Mouse (Mus musculus) midbrain, embryonic 13.5 days (tissue): ENCODE measurements around the gene Ube2j1. TPM values are rescaled to one million over a fixed set of nuclear protein-coding genes. Genes with fewer than 3 reads are reported as not detected.

Experiments used
- ATAC-seq: fragments of 200-750 bp; cut with Nextera tagmentation; 2 replicates; pipeline ENCODE4 v1.8.0; 2017; ENCODE audit warnings: mild to moderate bottlenecking, moderate TSS enrichment, moderate library complexity
- H3K27ac ChIP-seq: fragments of 300-500 bp; sonication (generic); 2 replicates; pipeline ENCODE4 v1.5.1; 2015; ENCODE audit warnings: inconsistent platforms, mild to moderate bottlenecking, moderate library complexity
- H3K27me3 ChIP-seq: fragments of 300-500 bp; sonication (generic); 2 replicates; pipeline ENCODE4 v1.6.1; 2015; ENCODE audit warnings: mild to moderate bottlenecking, inconsistent platforms
- H3K36me3 ChIP-seq: fragments of 300-500 bp; sonication (generic); 2 replicates; pipeline ENCODE4 v1.6.1; 2015; ENCODE audit warnings: mild to moderate bottlenecking, inconsistent platforms
- H3K4me1 ChIP-seq: fragments of 300-500 bp; sonication (generic); replicated peaks from 2 replicates; pipeline ENCODE4 v1.6.1; 2015; ENCODE audit warnings: inconsistent platforms
- H3K4me2 ChIP-seq: fragments of 300-500 bp; sonication (generic); replicated peaks from 2 replicates; pipeline ENCODE4 v1.6.1; 2015; ENCODE audit warnings: moderate library complexity, mild to moderate bottlenecking, inconsistent platforms
- H3K4me3 ChIP-seq: fragments of 300-500 bp; sonication (generic); replicated peaks from 2 replicates; pipeline ENCODE4 v1.5.1; 2015; ENCODE audit warnings: mild to moderate bottlenecking, inconsistent platforms
- H3K9ac ChIP-seq: fragments of 300-500 bp; sonication (generic); replicated peaks from 2 replicates; pipeline ENCODE4 v1.6.1; 2015; ENCODE audit warnings: mild to moderate bottlenecking, inconsistent platforms
- H3K9me3 ChIP-seq: fragments of 300-500 bp; sonication (generic); 2 replicates; pipeline ENCODE4 v1.6.1; 2016; ENCODE audit warnings: mild to moderate bottlenecking, inconsistent platforms
- WGBS: fragments of 180-500 bp; shearing (Covaris S2); methylation state at CpG from one replicate; pipeline ENCODE4 v1.1.7; 2015; 5-methylcytosine and 5-hydroxymethylcytosine counted together
- polyA plus RNA-seq: library from polyadenylated mRNA; unstranded; fragments of >200 nt; fragmentation: Nextera tagmentation; extraction: Ambion mirVana; gene quantifications from 2 replicates; pipeline ENCODE4 v1.2.1, GENCODE M21; 2015

Gene Ube2j1
- polyA plus RNA-seq, 1 experiment from 2014 or later, result 51.1 TPM

- peaks cover 16% of the 10 kb centered on the region for H3K4me1 ChIP-seq
- H3K27ac ChIP-seq, result no peak overlapping the region
- ATAC-seq, result no peak
- no peak overlapping the region for H3K4me3 ChIP-seq
- no peak overlapping the region for H3K9ac ChIP-seq
- H3K27me3 ChIP-seq, result no peaks in the 10 kb centered on the region
- no peaks in the 10 kb centered on the region for H3K36me3 ChIP-seq
- 84% methylated on average over 11 of the region's 11 CpGs for WGBS
- H3K4me2 ChIP-seq, result no peak overlapping the region
- no peaks in the 10 kb centered on the region for H3K9me3 ChIP-seq
These were observed 45.9 kb downstream of the Ube2j1 start for GRCm38 (mm10) chr4:33077161-33077560.

- Histone ChIP-seq H3K4me1 (peaks cover 12% of the 10 kb centered on the region), H3K27ac (no peak overlapping the region), H3K4me3 (no peak overlapping the region), H3K27me3 (no peaks in the 10 kb centered on the region), H3K36me3 (no peaks in the 10 kb centered on the region), H3K9ac (no peak overlapping the region), H3K9me3 (no peaks in the 10 kb centered on the region), H3K4me2 (no peak overlapping the region)
- 57% methylated on average over 8 of the region's 8 CpGs for WGBS
- no peak for ATAC-seq
These were observed 46.5 kb downstream of the Ube2j1 start for GRCm38 (mm10) chr4:33077724-33078123.

GRCm38 (mm10) chr4:33078492-33078891 is 47.3 kb downstream of the Ube2j1 start:
- Histone ChIP-seq H3K9ac (no peak overlapping the region), H3K36me3 (no peaks in the 10 kb centered on the region), H3K9me3 (no peaks in the 10 kb centered on the region), H3K4me3 (no peak overlapping the region), H3K27me3 (no peaks in the 10 kb centered on the region), H3K4me2 (no peak overlapping the region), H3K27ac (no peak overlapping the region), H3K4me1 (0 out of 2 replicates have a peak, but pooled peaks cover 5% of the 10 kb centered on the region)
- WGBS, result 92% methylated on average over 3 of the region's 3 CpGs
- ATAC-seq, result no peak

- no peak overlapping the region for H3K27ac ChIP-seq
- H3K4me1 ChIP-seq, result no peaks in the 10 kb centered on the region
- no peaks in the 10 kb centered on the region for H3K9me3 ChIP-seq
- no peak overlapping the region for H3K4me2 ChIP-seq
- H3K27me3 ChIP-seq, result no peaks in the 10 kb centered on the region
- no peak overlapping the region for H3K4me3 ChIP-seq
- no peaks in the 10 kb centered on the region for H3K36me3 ChIP-seq
- no peak overlapping the region for H3K9ac ChIP-seq
- 83% methylated on average over 6 of the region's 6 CpGs for WGBS
- ATAC-seq, result no peak
These were observed 68.0 kb downstream of the Ube2j1 start for GRCm38 (mm10) chr4:33099118-33099694.

Other genes with a start within 250 kb of the Ube2j1 start
- 178 and 192 TPM in 2 replicates for gene Lyrm2, start 231.2 kb upstream of the Ube2j1 start, polyA plus RNA-seq
- 30.4 and 32.2 TPM in 2 replicates for gene Ankrd6, start 80.6 kb upstream of the Ube2j1 start, polyA plus RNA-seq
- gene Rragd, start 48.4 kb upstream of the Ube2j1 start, polyA plus RNA-seq, result 32.2 and 32.3 TPM in 2 replicates
- 0.44 and 0.54 TPM in 2 replicates for gene Gabrr2, start 31.6 kb downstream of the Ube2j1 start, polyA plus RNA-seq
- 0.14 and 0.63 TPM in 2 replicates for gene Gabrr1, start 101.1 kb downstream of the Ube2j1 start, polyA plus RNA-seq
- gene Pm20d2, start 158.3 kb downstream of the Ube2j1 start, polyA plus RNA-seq, result 1.2 and 1.7 TPM in 2 replicates
- gene Srsf12, start 177.6 kb downstream of the Ube2j1 start, polyA plus RNA-seq, result 32.5 and 33.9 TPM in 2 replicates